Mouse (Mus musculus) heart, postnatal 0 days (tissue): ENCODE measurements around the gene Atp5f1. TPM values are rescaled to one million over a fixed set of nuclear protein-coding genes. Genes with fewer than 3 reads are reported as not detected.
"Not testable (repeated sequence)": the region's sequence is repeated elsewhere in the genome, so short reads cannot be mapped to it uniquely, and the experiment has no call there.

Experiments used
- ATAC-seq: fragments of 200-750 bp; cut with Nextera tagmentation; 2 replicates; pipeline ENCODE4 v1.8.0; 2017; ENCODE audit warnings: low read depth, moderate number of reproducible peaks, moderate library complexity; ENCODE audit not compliant: insufficient read depth
- DNase-seq: peaks from one replicate; pipeline ENCODE4 v3.0.0-alpha.2; 2016; ENCODE audit warnings: low spot score
- H3K27ac ChIP-seq: fragments of 300-500 bp; sonication (generic); 2 replicates; pipeline ENCODE4 v1.5.1; 2014; ENCODE audit warnings: low read depth, mild to moderate bottlenecking
- H3K27me3 ChIP-seq: fragments of 300-500 bp; sonication (generic); 2 replicates; pipeline ENCODE4 v1.6.1; 2014; ENCODE audit warnings: low read length, mixed read lengths; ENCODE audit not compliant: control insufficient read depth, insufficient read depth
- H3K36me3 ChIP-seq: fragments of 300-500 bp; sonication (generic); replicated peaks from 2 replicates; pipeline ENCODE4 v1.6.1; 2014; ENCODE audit warnings: low read length, mixed read lengths; ENCODE audit not compliant: control insufficient read depth, insufficient read depth
- H3K4me1 ChIP-seq: fragments of 300-500 bp; sonication (generic); 2 replicates; pipeline ENCODE4 v1.6.1; 2014; ENCODE audit warnings: antibody characterized with exemption; ENCODE audit not compliant: control insufficient read depth, insufficient read depth
- H3K4me2 ChIP-seq: fragments of 300-500 bp; sonication (generic); 2 replicates; pipeline ENCODE4 v1.6.1; 2014; ENCODE audit warnings: low read depth, mild to moderate bottlenecking, low read length, moderate library complexity
- H3K4me3 ChIP-seq: fragments of 300-500 bp; sonication (generic); 2 replicates; pipeline ENCODE4 v1.5.1; 2014; ENCODE audit warnings: low read depth, low read length
- H3K9ac ChIP-seq: fragments of 300-500 bp; sonication (generic); replicated peaks from 2 replicates; pipeline ENCODE4 v1.6.1; 2014; ENCODE audit warnings: low read depth, low read length, mixed read lengths
- H3K9me3 ChIP-seq: fragments of 300-500 bp; sonication (generic); replicated peaks from 2 replicates; pipeline ENCODE4 v1.6.1; 2016; ENCODE audit warnings: low read length; ENCODE audit not compliant: control insufficient read depth
- CTCF ChIP-seq: IDR thresholded peaks from 2 replicates; pipeline ENCODE4 v1.5.1; 2016; ENCODE audit warnings: antibody characterized with exemption, control low read depth, low read depth
- EP300 ChIP-seq: IDR thresholded peaks from 2 replicates; pipeline ENCODE4 v1.6.1; 2016; ENCODE audit warnings: antibody characterized with exemption, low read depth
- WGBS: fragments of 180-500 bp; shearing (Covaris S2); extraction: QIAGEN DNeasy Blood & Tissue Kit; methylation state at CpG from one replicate; pipeline ENCODE4 v1.1.7; 2014; 5-methylcytosine and 5-hydroxymethylcytosine counted together
- polyA plus RNA-seq: library from polyadenylated mRNA; unstranded; fragments of >200 nt; fragmentation: Nextera tagmentation; extraction: Ambion mirVana; gene quantifications from 2 replicates; pipeline ENCODE4 v1.2.1, GENCODE M21; 2015
- total RNA-seq: library from RNA; depleted of rRNA; stranded (reverse); fragments of >200 nt; gene quantifications from 2 replicates; pipeline ENCODE4 v1.2.3, GENCODE M21; 2014; ENCODE audit warnings: low replicate concordance

The Atp5f1 gene
- total and polyA plus RNA-seq, 2 experiments from 2014 or later: 751 to 1,577 TPM

DNA sequence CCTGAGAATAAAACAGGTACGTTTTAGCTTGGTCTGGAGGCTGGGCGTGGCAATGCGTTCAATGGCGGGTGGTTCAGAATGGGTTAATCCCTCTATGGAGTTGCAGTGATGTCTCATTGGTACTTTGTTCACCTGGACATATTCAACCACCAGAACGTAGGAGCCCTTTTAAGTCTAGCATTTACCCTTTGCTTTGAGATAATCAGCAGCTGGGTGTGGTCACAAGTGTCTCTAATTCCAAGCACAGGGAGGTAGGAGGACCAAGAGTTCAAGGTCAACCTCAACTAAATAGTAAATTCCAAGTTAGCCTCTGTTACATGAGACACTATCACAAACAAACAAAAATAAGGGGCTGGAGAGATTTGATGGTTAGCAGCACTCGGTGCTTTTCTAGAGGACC lies 31.1 kb downstream of the Atp5f1 start:
- 79% methylated on average over 6 of the region's 6 CpGs for WGBS
- H3K4me2 ChIP-seq: no peak overlapping the region
- H3K4me3 ChIP-seq: no peak overlapping the region
- no peak for DNase-seq
- no peak overlapping the region for H3K27ac ChIP-seq
- H3K9ac ChIP-seq: no peak overlapping the region
- no peaks in the 10 kb centered on the region for H3K27me3 ChIP-seq
- no peaks in the 10 kb centered on the region for H3K36me3 ChIP-seq
- H3K9me3 ChIP-seq: no peaks in the 10 kb centered on the region
- ATAC-seq: no peak
- TF ChIP-seq EP300 (no peak), CTCF (no peak)
- H3K4me1 ChIP-seq: no peaks in the 10 kb centered on the region

DNA sequence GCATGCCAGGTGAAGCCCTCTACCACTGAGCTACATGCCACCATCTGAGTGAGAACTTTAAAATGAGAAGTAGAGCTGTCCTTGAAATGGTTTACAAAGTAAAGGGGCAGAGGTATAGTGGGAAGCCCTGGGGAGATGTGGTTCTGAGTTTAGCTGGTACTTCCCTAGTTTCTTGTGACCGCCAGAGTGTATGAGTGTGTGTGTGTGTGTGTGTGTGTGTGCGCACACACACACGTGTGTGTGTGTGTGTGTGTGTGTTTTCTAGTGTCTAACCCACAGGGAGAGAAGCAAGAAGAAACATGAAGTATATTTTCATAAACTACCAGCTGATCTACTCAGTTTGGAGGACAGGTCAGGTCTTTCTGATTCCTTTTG lies 31.7 kb downstream of the Atp5f1 start:
- DNase-seq: no peak
- no peaks in the 10 kb centered on the region for H3K9me3 ChIP-seq
- TF ChIP-seq CTCF (no peak), EP300 (no peak)
- no peak overlapping the region for H3K27ac ChIP-seq
- H3K4me1 ChIP-seq: no peaks in the 10 kb centered on the region
- no peak overlapping the region for H3K9ac ChIP-seq
- no peaks in the 10 kb centered on the region for H3K36me3 ChIP-seq
- ATAC-seq: no peak
- no peak overlapping the region for H3K4me3 ChIP-seq
- H3K4me2 ChIP-seq: no peak overlapping the region
- no peaks in the 10 kb centered on the region for H3K27me3 ChIP-seq
- WGBS: 78% methylated on average over 3 of the region's 3 CpGs

DNA sequence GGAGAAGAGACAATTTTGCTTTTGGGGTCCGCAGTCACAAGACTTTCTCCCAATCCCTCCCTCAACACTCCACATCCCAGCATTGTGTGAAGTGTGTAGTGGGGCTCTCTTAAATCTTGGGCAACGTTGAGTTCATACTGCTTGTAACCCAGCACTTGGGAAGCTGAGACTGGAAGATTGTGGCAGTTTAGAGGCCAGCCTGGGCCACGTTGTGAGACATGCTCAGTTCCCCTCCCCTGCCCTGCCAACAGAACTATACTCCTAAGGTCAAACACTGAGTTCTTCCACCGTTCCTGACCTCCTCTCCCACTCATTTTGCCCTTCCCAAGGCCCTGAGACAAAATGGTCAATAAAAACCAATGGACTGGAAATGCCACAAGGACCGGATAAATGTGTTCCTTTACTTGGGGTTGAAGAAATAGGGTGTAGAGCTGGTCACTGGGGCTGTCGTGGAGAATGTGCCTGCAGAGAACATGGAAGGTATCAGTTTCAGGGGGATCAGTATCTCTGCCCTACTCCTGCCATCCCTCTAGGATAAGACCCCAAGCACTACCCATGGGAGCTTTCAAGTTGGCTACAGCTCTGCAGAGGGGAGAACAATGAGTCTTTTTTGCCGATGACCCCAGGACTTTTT lies 32.2 kb downstream of the Atp5f1 start:
- Histone ChIP-seq H3K4me3 (no peak overlapping the region), H3K9ac (no peak overlapping the region), H3K27me3 (no peaks in the 10 kb centered on the region), H3K9me3 (no peaks in the 10 kb centered on the region), H3K4me2 (no peak overlapping the region), H3K27ac (no peak overlapping the region), H3K36me3 (no peaks in the 10 kb centered on the region), H3K4me1 (no peaks in the 10 kb centered on the region)
- no peak for TF ChIP-seq EP300
- TF ChIP-seq CTCF: no peak
- 82% methylated on average over 7 of the region's 7 CpGs for WGBS
- DNase-seq (no peak), ATAC-seq (no peak)

DNA sequence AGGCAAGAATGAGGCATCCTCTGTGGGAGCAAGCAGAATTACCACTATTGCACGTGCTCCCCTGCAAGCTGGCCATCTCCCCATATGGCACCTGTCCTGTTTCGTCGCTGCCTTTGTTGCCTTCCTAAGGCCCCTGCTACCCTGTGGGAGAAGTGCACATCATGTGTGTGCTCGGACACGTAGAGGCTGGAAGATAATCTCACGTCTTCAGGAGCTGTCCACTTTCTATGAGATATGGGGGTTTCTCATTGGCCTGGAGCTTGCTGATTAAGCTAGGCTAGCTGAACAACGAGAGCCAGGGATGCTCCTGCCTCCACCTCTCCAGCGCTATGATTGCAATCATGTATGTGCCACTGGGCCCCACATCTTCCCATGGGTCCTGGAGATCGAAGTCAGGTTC lies 35.3 kb downstream of the Atp5f1 start:
- Histone ChIP-seq H3K27ac (no peak overlapping the region), H3K36me3 (no peaks in the 10 kb centered on the region), H3K27me3 (no peaks in the 10 kb centered on the region), H3K4me2 (no peak overlapping the region), H3K4me1 (no peaks in the 10 kb centered on the region), H3K4me3 (no peak overlapping the region), H3K9ac (no peak overlapping the region), H3K9me3 (no peaks in the 10 kb centered on the region)
- DNase-seq: no peak
- TF ChIP-seq EP300: no peak
- WGBS: 73% methylated on average over 9 of the region's 9 CpGs
- no peak for ATAC-seq

DNA sequence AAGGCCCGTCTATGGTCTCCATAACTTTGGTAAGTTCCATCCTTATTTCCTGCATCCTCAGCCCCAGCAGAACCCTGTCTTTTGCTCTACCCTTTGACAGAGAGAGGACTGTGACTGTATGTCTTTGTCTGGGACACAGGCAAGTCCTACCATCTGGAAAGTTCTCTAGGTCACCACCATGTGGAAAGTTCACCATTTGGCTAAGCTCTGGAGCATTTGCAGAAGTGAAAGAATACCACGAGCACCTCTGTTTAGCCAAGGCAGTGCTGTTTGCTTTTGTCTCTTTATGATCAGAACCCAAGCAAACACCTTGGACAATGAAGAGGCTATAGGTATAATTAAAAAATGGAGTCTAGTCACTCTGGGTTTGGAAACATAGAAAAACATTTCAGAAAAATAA lies 37.9 kb downstream of the Atp5f1 start:
- Histone ChIP-seq H3K4me3 (no peak overlapping the region), H3K27me3 (no peaks in the 10 kb centered on the region)

DNA sequence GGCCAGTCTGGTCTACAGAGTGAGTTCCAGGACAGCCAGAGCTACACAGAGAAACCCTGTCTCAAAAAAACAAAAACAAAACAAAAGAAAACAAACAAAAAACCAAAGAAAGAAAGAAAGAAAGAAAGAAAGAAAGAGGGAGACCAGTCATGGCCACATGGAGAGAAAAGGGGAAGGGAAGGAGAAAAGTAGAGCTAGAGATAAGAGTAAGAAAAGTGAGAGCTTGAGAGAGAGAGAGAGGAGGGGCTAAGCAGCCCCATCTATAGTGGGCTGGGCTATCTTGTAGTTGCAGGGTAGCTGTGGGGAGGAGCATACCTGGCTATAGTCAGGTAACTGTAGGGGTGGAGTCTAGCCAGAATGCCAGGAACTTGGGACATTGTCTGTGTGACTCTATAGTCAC lies 39.2 kb downstream of the Atp5f1 start:
- H3K27me3 ChIP-seq, DNase-seq, H3K27ac ChIP-seq, ATAC-seq, H3K4me2 ChIP-seq, H3K36me3 ChIP-seq, H3K4me3 ChIP-seq, H3K9ac ChIP-seq, H3K4me1 ChIP-seq, H3K9me3 ChIP-seq: not testable (repeated sequence)

More for the DNA sequence above, 37.9 kb downstream of the Atp5f1 start:
- H3K4me2 ChIP-seq: no peak overlapping the region
- H3K36me3 ChIP-seq: no peaks in the 10 kb centered on the region
- no peak for ATAC-seq
- H3K4me1 ChIP-seq: no peaks in the 10 kb centered on the region
- no peaks in the 10 kb centered on the region for H3K9me3 ChIP-seq
- WGBS: 64% methylated on average over 2 of the region's 2 CpGs
- no peak overlapping the region for H3K27ac ChIP-seq
- TF ChIP-seq EP300: no peak
- TF ChIP-seq CTCF: no peak
- DNase-seq: no peak
- no peak overlapping the region for H3K9ac ChIP-seq
